Mouse (Mus musculus): Measurements from ENCODE around the gene Dnaaf3.
"Not testable (repeated sequence)": the region's sequence is repeated elsewhere in the genome, so short reads cannot be mapped to it uniquely, and the experiment has no call there.

Dnaaf3 gene

DNA sequence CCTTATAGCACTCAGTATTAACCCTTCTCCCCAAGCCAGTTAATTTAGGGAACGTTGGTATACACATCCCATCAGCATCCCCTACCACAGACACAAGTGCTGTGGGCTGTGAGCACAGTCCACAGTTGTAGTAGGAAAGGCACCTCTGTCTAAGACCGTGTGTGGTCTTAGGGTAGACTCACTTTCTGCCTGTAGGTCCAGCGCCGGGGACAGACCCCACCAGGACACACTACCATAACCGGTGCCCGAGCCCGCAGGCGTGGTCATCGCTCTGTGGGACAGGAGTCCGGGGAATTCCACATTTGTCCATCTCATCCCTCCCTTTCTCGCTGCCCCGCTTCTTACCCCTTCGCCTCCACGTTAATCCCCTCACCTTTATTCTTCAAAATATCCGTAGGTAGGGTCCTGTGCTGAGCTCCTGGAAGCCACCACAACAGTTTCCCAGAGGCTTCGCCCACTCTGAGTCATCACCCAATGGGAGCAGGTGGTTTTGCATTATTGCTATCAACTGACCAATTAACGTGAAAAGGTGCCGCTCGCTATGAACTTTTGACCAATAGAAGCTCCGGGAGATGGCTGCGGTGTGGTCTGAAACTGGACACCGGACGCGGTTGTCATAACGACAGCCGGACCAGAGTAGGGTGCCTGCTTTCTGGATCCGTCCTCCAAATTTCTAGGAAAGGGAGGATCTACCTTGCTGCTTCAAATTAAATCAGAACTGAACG lies at the start of gene Dnaaf3:
TSS of gene Dnaaf3 (minus strand) at position 449 of the 725 bp plus-strand sequence.
- POLR2A ChIA-PET = interaction anchor here (0.6 to 2.5 kb wide), 30 partner anchors 8 to 887 kb away, joined by 3 to 14 read pairs (median 4); partner anchors contain the start of genes Ube2s (in 3 of the 4), Cox6b2 (in 2 of the 4), Hspbp1 (in 2 of the 4) and Ppp1r12c (in 2 of the 4)
- CTCF ChIA-PET = interaction anchor here in 2 of 4 experiments (0.6 to 3.6 kb wide), 11 partner anchors 8 to 1269 kb away, joined by 3 to 14 read pairs (median 4); partner anchors contain the start of genes Tnni3 (in 1 of the 2) and Zfp580 (in 1 of the 2)

DNA sequence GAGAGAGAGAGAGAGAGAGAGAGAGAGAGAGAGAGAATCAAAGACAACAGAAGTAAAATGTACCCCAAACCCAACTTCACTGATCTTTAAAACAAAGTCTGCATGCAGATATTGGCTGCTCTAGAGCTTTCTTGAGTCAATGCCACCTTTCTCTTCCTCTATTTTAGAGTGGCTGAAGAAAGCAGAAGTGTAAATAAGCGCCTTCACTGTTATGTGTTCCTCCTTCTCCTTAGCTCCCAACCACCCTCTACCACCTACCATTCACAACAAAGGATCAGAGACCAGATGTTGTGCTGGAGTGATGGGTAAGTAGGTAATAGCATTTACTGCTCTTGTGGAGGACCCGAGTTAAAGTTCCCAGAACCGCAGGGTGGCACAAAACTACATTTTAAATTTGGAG lies 49.2 kb upstream of the Dnaaf3 start:
- CTCF ChIA-PET, POLR2A ChIA-PET: not testable (repeated sequence)

DNA sequence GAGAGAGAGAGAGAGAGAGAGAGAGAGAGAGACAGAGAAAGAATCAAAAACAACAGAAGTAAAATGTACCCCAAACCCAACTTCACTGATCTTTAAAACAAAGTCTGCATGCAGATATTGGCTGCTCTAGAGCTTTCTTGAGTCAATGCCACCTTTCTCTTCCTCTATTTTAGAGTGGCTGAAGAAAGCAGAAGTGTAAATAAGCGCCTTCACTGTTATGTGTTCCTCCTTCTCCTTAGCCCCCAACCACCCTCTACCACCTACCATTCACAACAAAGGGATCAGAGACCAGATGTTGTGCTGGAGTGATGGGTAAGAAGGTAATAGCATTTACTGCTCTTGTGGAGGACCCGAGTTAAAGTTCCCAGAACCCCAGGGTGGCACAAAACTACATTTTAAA lies 40.1 kb upstream of the Dnaaf3 start:
- CTCF ChIA-PET, POLR2A ChIA-PET: not testable (repeated sequence)

DNA sequence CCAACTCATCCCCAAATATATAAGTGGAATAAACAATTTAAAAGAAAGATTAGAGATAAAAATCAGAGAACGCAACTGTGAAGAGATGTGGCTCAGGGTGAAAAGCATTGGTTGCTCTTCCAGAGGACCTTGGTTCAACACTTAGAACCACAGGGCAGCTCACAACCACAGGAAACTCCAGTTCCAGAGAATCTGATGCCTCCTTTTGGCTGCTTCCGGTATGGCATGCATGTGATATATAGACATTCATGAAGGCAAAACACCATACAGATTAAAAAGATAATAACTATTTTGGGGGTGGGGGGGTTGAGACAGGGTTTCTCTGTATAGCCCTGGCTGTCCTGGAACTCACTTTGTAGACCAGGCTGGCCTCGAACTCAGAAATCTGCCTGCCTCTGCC lies 30.4 kb upstream of the Dnaaf3 start:
- CTCF ChIA-PET = interaction anchor here in 3 of 4 experiments (0.6 to 1.5 kb wide), 10 partner anchors 19 to 447 kb away, joined by 3 to 16 read pairs (median 4); partner anchors contain the start of gene Tnni3 (in 1 of the 3)
- POLR2A ChIA-PET = interaction anchor here in 2 of 4 experiments (0.6 to 2.6 kb wide), 8 partner anchors 81 to 377 kb away, joined by 3 to 7 read pairs (median 3); partner anchors contain the start of gene Rpl28 (in 1 of the 2)

DNA sequence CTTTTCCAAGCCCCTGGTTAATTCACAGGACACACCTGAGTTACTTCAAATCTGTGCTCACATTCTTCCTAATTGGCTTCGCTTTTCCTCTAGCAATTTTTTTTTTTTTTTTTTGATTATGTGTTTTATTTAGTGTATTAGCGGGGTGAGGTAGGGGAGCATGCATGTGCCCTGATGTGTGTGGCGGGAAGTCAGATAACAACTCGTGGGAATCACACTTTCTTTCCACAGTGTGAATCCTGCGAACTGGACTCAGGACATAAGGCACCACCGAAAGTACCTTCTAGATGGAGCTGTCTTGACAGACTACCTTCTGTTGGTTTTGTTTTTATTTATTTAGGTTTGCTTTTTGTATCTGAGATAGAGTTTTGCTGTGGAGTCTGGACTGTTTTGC lies 24.9 kb upstream of the Dnaaf3 start:
- ChIA-PET CTCF (interaction anchor here (0.6 to 1.5 kb wide), 14 partner anchors 10 to 1294 kb away, joined by 3 to 10 read pairs (median 4); partner anchors contain the start of genes Ppp6r1 (in 1 of the 4), Sbk2 (in 1 of the 4) and Tmem150b (in 1 of the 4)), POLR2A (interaction anchor here (0.7 to 1.8 kb wide), 10 partner anchors 43 to 392 kb away, joined by 3 to 8 read pairs (median 4); partner anchors contain the start of genes Rpl28 (in 1 of the 4) and Ube2s (in 1 of the 4))

DNA sequence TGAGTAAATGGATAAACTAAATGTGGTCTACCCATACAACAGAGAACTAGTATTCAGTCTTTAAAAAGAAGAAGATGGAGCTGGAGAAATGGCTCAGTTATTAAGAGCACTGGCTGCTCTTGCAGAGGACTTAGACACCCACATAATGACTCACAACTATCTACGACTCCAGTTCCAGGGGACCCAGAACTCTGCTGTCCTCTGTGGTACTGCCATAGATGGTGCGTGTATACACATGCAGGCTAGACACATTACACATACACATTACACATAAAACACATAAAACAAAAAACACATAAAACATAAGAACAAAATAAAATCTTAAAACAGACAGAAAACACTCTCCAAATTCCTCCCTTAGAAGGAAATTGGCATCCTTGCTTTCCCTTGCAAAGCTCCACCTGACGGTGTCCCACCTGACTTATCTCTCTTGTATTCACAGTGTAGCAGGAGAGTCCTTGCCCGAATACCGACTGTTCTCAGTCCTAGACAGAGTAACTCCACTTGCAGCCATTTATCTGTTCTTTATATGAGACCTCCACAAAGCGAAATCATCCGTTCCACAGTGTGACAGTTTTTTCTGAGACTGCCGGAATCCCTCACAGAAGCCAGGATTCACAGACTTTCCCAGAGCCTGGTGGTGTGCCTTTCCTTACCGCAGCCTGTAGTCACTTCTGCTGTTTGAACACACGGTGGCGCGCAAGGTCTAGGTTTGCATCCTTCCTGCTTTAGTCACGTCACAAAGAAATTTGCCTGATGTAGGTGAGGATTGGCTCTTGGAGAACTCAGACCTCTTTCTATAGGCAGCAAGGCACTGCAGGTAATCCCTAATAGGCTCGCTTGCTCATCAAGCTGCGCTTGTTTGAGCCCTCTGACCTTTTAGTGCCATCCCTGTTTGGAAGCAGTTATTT lies 24.3 kb upstream of the Dnaaf3 start:
- POLR2A ChIA-PET = interaction anchor here (0.6 to 1.8 kb wide), 17 partner anchors 9 to 346 kb away, joined by 3 to 8 read pairs (median 3); partner anchors contain the start of genes Ube2s (in 2 of the 4), Rpl28 (in 1 of the 4) and Syt5 (in 1 of the 4)
- CTCF ChIA-PET = interaction anchor here (0.6 to 1.5 kb wide), 17 partner anchors 9 to 408 kb away, joined by 3 to 10 read pairs (median 4); partner anchors contain the start of genes Ppp6r1 (in 1 of the 4), Sbk2 (in 1 of the 4) and Tmem150b (in 1 of the 4)

DNA sequence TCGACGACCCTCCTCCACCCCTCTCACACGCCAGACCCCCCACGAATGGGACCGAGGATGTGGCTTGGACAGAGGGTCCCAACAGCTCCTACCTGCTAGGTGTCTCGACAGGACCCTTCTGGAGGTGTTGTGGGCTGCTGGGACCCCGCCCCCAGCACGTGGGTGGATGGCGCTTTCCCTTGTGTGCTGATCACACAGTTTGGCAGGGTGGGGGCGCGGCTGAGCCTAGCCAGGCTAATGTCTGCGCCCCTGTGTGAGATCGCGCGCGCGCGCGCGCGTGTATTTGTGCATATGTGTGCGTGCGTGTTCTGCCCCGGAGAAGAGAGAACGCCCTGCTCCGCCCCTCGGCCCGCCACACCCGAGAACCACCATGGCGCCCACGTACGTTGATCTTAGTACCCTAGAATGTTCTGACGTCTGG lies 15.0 kb upstream of the Dnaaf3 start, which contains the start of gene Syt5:
TSS of gene Syt5 (minus strand) at position 321 of the 421 bp plus-strand sequence.
- ChIA-PET POLR2A (interaction anchor here in 3 of 4 experiments (0.6 to 0.7 kb wide), 4 partner anchors 9 to 467 kb away, joined by 3 to 6 read pairs (median 3); partner anchors contain the start of genes Fiz1 (in 1 of the 3) and Zfp524 (in 1 of the 3)), CTCF (interaction anchor here (0.6 to 0.7 kb wide), 5 partner anchors 9 to 426 kb away, joined by 3 to 5 read pairs (median 3); no protein-coding TSS in a partner anchor)

DNA sequence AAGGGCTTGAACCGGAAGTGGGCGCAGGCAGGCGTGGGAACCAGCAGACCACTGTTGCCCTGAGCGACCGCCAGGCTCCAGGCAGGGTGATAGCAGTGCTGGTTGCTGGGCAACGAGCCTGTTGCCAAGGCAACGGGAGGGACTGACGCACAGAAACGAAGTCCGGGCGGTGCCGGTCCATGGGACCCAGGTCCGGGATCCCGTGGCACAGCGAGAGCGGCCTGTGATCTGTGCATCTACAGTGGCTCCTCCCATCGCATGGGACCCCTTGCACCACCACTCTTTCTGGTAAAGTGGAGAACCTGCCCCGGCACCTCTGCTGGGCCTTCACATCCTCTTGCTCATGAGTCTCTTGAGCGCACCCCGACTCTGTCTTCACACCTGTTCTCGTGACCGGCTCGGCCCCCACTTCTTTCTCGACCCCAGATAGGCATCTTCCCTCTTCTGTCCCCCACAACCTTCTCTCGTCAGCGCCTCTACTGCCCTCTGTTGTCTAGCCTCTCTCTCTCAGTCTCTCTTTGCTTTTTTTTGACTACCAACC lies 14.4 kb upstream of the Dnaaf3 start:
- ChIA-PET CTCF (interaction anchor here in 2 of 4 experiments (0.6 to 0.7 kb wide), 2 partner anchors 10 to 426 kb away, joined by 4 to 5 read pairs; no protein-coding TSS in a partner anchor), POLR2A (interaction anchor here in 1 of 4 experiments (0.6 kb wide), 1 partner anchor 231 kb away, joined by 3 read pairs; no protein-coding TSS in a partner anchor)

DNA sequence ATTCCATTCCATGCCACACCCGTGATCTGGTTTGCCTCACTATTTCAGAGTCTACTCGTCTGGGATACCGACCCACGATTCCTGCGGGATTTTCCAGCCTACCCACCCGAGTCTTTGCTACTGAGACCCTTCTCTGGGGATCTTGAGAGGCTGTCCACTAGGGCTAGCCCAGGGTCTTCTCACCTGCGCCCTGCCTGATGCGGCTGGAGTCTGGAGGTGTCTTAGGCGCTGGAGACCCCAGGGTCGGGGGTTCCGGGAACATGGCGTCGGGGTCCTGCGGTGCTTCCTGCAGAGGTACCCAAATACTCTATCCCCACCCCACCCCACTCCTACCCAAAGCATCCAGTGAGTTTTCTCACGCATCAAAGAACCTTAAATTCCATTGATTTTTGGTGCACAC lies 13.8 kb upstream of the Dnaaf3 start:
- ChIA-PET CTCF (interaction anchor here in 1 of 4 experiments (0.6 to 1.4 kb wide), 3 partner anchors 81 to 394 kb away, joined by 3 to 5 read pairs (median 3); no protein-coding TSS in a partner anchor), POLR2A (interaction anchor here in 2 of 4 experiments (1.1 to 1.8 kb wide), 4 partner anchors 14 to 390 kb away, joined by 3 to 6 read pairs (median 4); partner anchors contain the start of genes Rpl28 (in 1 of the 2) and Ube2s (in 1 of the 2))

DNA sequence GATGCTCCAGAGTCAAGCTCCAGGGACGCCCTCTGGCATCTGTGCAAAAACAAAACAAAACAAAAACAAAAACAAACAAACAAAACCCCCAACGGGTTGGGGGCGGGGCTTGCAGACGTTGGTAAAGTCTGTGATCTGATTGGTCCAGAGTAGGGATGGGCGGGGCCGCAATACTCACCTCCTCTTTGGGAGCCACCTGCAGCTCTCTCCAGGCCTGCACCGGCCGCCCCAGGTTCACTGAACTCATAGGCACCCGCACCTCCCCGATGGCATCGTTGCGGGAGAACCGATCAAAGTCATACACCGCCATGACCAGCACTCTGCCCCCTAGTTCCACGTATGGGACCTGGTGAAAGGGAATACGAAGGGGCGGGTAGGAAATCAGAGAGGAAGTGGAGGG lies 9.8 kb upstream of the Dnaaf3 start:
- CTCF ChIA-PET = interaction anchor here in 2 of 4 experiments (0.7 to 2.6 kb wide), 8 partner anchors 10 to 398 kb away, joined by 3 to 8 read pairs (median 4); partner anchors contain the start of genes Dnaaf3 (in 1 of the 2) and Tnni3 (in 1 of the 2)
- POLR2A ChIA-PET = interaction anchor here (0.6 to 4.5 kb wide), 24 partner anchors 12 to 1297 kb away, joined by 3 to 19 read pairs (median 3); partner anchors contain the start of genes Ube2s (in 3 of the 4), Rpl28 (in 2 of the 4), Cox6b2 (in 1 of the 4) and Hspbp1 (in 1 of the 4)

DNA sequence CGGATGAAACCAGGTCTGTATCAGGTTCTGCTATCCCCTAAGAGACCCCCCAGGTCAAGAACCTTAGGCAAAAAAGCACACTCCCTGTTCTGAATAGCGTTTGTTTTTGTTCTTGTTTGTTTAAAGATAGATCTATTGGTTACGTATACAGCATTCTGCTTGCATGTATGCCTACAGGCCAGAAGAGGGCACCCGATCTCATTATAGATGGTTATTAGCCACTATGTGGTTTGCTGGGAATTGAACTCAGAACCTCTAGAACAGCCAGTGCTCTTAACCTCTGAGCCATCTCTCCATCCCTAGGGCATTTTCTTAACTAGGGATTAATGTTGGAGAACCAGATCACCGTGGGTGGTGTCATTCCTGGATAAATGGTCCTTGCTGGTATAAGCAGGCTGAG lies 9.1 kb upstream of the Dnaaf3 start:
- ChIA-PET POLR2A (interaction anchor here (0.7 to 4.5 kb wide), 21 partner anchors 11 to 1296 kb away, joined by 3 to 19 read pairs (median 3); partner anchors contain the start of genes Ube2s (in 3 of the 4), Cox6b2 (in 1 of the 4), Hspbp1 (in 1 of the 4) and Kmt5c (in 1 of the 4)), CTCF (interaction anchor here in 2 of 4 experiments (0.7 to 2.6 kb wide), 7 partner anchors 9 to 370 kb away, joined by 3 to 8 read pairs (median 4); partner anchors contain the start of genes Dnaaf3 (in 1 of the 2) and Tnni3 (in 1 of the 2))

DNA sequence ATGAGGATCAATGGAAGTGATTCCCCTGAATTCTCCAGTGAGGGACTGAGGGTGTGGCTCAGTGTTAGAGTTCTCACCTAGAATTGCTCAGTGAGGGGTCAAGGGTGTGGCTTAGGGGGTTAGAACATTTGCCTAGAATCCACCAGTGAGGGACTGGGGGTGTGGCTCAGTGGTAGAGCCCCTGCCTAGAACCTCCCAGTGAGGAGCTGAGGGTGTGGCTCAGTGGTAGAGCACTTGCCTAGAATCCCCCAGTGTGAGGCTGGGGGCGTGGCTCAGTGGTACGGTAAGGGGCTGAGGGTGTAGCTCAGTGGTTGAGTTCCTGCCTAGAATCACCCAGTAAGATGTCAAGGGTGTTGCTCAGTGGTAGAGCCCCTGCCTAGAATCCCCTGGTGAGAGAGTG lies 6.8 kb upstream of the Dnaaf3 start:
- ChIA-PET POLR2A (interaction anchor here in 2 of 4 experiments (0.6 to 1.4 kb wide), 15 partner anchors 10 to 846 kb away, joined by 3 to 7 read pairs (median 3); partner anchors contain the start of genes Rpl28 (in 2 of the 2), Ube2s (in 2 of the 2), Cox6b2 (in 1 of the 2) and Hspbp1 (in 1 of the 2)), CTCF (interaction anchor here in 3 of 4 experiments (0.6 to 1.6 kb wide), 7 partner anchors 12 to 499 kb away, joined by 3 to 7 read pairs (median 3); partner anchors contain the start of genes Cox6b2 (in 1 of the 3), Tnni3 (in 1 of the 3) and Zfp784 (in 1 of the 3))

DNA sequence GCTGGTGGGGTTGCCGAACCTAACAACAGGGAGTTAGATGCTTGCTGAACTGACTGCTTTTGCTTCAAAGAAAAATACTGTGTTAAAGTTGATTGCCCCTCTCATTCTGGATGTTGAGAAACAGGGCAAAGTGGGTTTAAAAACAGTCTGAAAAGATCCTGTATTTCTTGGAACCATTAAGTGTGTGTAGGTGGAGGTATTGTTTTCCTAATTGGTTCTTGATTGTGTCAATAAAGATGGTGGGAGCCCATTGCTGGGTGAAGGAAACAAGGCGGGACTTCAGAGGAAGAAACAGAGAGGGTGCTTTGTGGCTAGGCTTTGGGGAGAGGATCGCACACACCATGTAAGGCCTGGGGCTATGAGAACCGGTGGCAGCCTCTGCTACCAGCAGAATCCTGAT lies 4.9 kb upstream of the Dnaaf3 start:
- ChIA-PET CTCF (interaction anchor here in 2 of 4 experiments (0.6 to 1.3 kb wide), 3 partner anchors 24 to 29 kb away, joined by 3 to 9 read pairs (median 3); no protein-coding TSS in a partner anchor), POLR2A (interaction anchor here in 2 of 4 experiments (0.7 to 2.0 kb wide), 9 partner anchors 28 to 275 kb away, joined by 3 to 5 read pairs (median 4); partner anchors contain the start of genes Rpl28 (in 2 of the 2), Cox6b2 (in 1 of the 2), Kmt5c (in 1 of the 2) and Ppp1r12c (in 1 of the 2))

DNA sequence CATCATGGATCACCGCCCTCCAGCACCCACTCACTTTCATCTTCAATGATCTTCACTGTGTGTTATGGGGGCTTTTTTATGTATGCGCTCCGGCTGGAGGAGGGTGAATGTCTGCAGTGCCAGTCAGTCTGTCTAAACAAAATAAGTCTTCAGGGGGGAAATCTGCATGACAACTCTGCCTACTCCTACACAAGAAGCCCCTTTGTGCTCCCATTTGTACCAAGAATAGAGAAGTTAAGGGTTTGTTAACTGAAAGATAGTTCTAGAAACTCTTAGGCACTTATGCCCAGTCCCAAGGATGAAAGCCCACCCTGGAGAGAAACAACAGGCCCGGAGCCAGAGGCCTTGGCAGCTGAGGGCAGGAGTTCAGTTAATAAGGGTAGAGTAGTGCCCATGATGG lies 4.1 kb upstream of the Dnaaf3 start:
- CTCF ChIA-PET = interaction anchor here in 1 of 4 experiments (0.7 to 1.3 kb wide), 2 partner anchors 23 to 27 kb away, joined by 3 read pairs; no protein-coding TSS in a partner anchor
- POLR2A ChIA-PET = interaction anchor here in 2 of 4 experiments (0.7 to 2.0 kb wide), 8 partner anchors 12 to 276 kb away, joined by 3 to 5 read pairs (median 4); partner anchors contain the start of genes Rpl28 (in 2 of the 2), Ppp1r12c (in 1 of the 2), Tnni3 (in 1 of the 2) and Ube2s (in 1 of the 2)

DNA sequence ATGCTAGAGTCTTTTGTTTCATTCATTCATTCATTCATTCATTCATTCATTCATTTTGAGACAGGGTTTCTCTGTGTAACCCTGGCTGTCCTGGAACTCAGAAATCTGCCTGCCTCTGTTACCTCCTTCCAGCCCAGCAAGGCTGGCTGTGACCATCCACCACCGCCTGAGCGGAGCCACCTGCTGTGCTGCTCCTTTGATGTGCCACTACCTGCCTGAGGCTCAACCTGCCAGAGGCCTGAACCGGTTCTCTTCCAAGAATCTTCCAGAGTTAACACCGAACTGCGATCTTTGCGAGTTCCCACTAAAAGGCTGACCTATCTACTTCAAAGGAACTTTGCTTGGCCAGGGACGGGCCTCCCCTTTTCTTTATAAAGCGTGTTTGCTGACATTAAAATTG lies 2.1 kb downstream of the Dnaaf3 start:
- ChIA-PET CTCF (interaction anchor here in 3 of 4 experiments (1.1 to 3.6 kb wide), 4 partner anchors 17 to 103 kb away, joined by 3 to 10 read pairs (median 4); no protein-coding TSS in a partner anchor), POLR2A (interaction anchor here in 2 of 4 experiments (0.9 to 1.4 kb wide), 4 partner anchors 10 to 35 kb away, joined by 3 to 7 read pairs (median 4); no protein-coding TSS in a partner anchor)

DNA sequence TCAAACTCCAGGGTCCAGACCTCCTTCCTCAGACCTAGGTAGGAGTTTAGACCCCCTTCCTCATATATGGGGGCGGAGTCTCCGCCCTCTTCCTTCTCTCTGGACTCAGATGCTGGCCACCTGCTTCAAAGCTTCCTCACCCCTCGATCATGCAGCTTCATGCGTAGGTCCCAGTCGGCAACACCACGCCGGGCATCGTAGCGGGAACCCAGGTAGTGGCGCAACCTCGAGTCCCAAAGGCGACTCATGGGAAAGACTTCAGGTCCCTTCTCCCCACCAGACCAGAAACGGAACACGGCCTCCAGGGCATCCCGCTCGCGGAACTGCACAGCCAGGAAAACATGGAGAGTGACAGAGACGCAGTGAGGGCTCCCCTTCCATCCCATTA lies 5.0 kb downstream of the Dnaaf3 start:
- POLR2A ChIA-PET = interaction anchor here in 2 of 4 experiments (0.9 to 5.8 kb wide), 11 partner anchors 12 to 882 kb away, joined by 4 to 42 read pairs (median 8); partner anchors contain the start of genes Cnot3 (in 1 of the 2), Cox6b2 (in 1 of the 2), Mboat7 (in 1 of the 2) and Ppp1r12c (in 1 of the 2)
- CTCF ChIA-PET = interaction anchor here in 3 of 4 experiments (0.9 to 10.9 kb wide), 4 partner anchors 12 to 17 kb away, joined by 3 to 219 read pairs (median 9); partner anchors contain the start of gene Tnnt1 (in 1 of the 3)

All from embryonic stem cell, embryonic (primary cell).